Mouse (Mus musculus) hindbrain, postnatal 0 days (tissue): ENCODE results near the gene Prdm16. TPM values are rescaled to one million over a fixed set of nuclear protein-coding genes. Genes with fewer than 3 reads are reported as not detected.

Experiments
- ATAC-seq: fragments of 200-750 bp; cut with Nextera tagmentation; 2 replicates; pipeline ENCODE4 v1.8.0; 2017; ENCODE audit warnings: mild to moderate bottlenecking, moderate TSS enrichment, moderate library complexity
- DNase-seq: peaks from one replicate; pipeline ENCODE4 v3.0.0-alpha.2; 2015; ENCODE audit warnings: low spot score
- H3K27ac ChIP-seq: fragments of 300-500 bp; sonication (generic); 2 replicates; pipeline ENCODE4 v1.5.1; 2014; ENCODE audit warnings: mild to moderate bottlenecking
- H3K27me3 ChIP-seq: fragments of 300-500 bp; sonication (generic); 2 replicates; pipeline ENCODE4 v1.6.1; 2014; ENCODE audit warnings: low read length, mixed read lengths; ENCODE audit not compliant: insufficient read depth
- H3K36me3 ChIP-seq: fragments of 300-500 bp; sonication (generic); 2 replicates; pipeline ENCODE4 v1.6.1; 2014; ENCODE audit warnings: low read length, mixed read lengths; ENCODE audit not compliant: insufficient read depth
- H3K4me1 ChIP-seq: fragments of 300-500 bp; sonication (generic); 2 replicates; pipeline ENCODE4 v1.6.1; 2014; ENCODE audit warnings: antibody characterized with exemption, low read length, mixed read lengths; ENCODE audit not compliant: insufficient read depth
- H3K4me2 ChIP-seq: fragments of 300-500 bp; sonication (generic); 2 replicates; pipeline ENCODE4 v1.6.1; 2014; ENCODE audit warnings: low read depth, mild to moderate bottlenecking, low read length, moderate library complexity, mixed read lengths
- H3K4me3 ChIP-seq: fragments of 300-500 bp; sonication (generic); 2 replicates; pipeline ENCODE4 v1.5.1; 2014; ENCODE audit warnings: low read length
- H3K9ac ChIP-seq: fragments of 300-500 bp; sonication (generic); replicated peaks from 2 replicates; pipeline ENCODE4 v1.6.1; 2014; ENCODE audit warnings: mild to moderate bottlenecking, low read length, moderate library complexity, mixed read lengths
- H3K9me3 ChIP-seq: fragments of 300-500 bp; sonication (generic); 2 replicates; pipeline ENCODE4 v1.6.1; 2016; ENCODE audit warnings: low read length, mixed read lengths
- CTCF ChIP-seq: IDR thresholded peaks from 2 replicates; pipeline ENCODE4 v1.5.1; 2016; ENCODE audit warnings: antibody characterized with exemption, control low read depth, low read depth
- WGBS: fragments of 180-500 bp; shearing (Covaris S2); extraction: QIAGEN DNeasy Blood & Tissue Kit; methylation state at CpG from one replicate; pipeline ENCODE4 v1.1.7; 2014; 5-methylcytosine and 5-hydroxymethylcytosine counted together
- polyA plus RNA-seq: library from polyadenylated mRNA; unstranded; fragments of >200 nt; fragmentation: Nextera tagmentation; extraction: Ambion mirVana; gene quantifications from 2 replicates; pipeline ENCODE4 v1.2.1, GENCODE M21; 2015
- total RNA-seq: library from RNA; depleted of rRNA; stranded (reverse); fragments of >200 nt; gene quantifications from 2 replicates; pipeline ENCODE4 v1.2.3, GENCODE M21; 2014

Prdm16 gene
- total and polyA plus RNA-seq, 2 experiments from 2014 or later = 5.3 to 10.5 TPM

- DNase-seq (no peak), ATAC-seq (no peak)
- Histone ChIP-seq H3K9me3 (no peaks in the 10 kb centered on the region), H3K27me3 (peaks cover 6% of the 10 kb centered on the region; the same call in 1 of the 2 replicates), H3K4me2 (no peak overlapping the region), H3K36me3 (no peaks in the 10 kb centered on the region), H3K27ac (no peak overlapping the region; the same call in 1 of the 2 replicates), H3K4me1 (peaks cover 11% of the 10 kb centered on the region; the same call in 1 of the 2 replicates), H3K9ac (no peak overlapping the region), H3K4me3 (no peak overlapping the region)
- 36% methylated on average over 10 of the region's 10 CpGs for WGBS
- TF ChIP-seq CTCF = no peak
These were observed 96.0 kb downstream of the Prdm16 start for GRCm38 (mm10) chr4:154540671-154541070.

- WGBS = 68% methylated on average over 12 of the region's 12 CpGs
- no peak overlapping the region for H3K4me3 ChIP-seq
- no peaks in the 10 kb centered on the region for H3K36me3 ChIP-seq
- H3K4me1 ChIP-seq = peaks cover 11% of the 10 kb centered on the region; the same call in 1 of the 2 replicates
- H3K9ac ChIP-seq = no peak overlapping the region
- no peaks in the 10 kb centered on the region for H3K27me3 ChIP-seq
- no peak for ATAC-seq
- no peak overlapping the region for H3K4me2 ChIP-seq
- DNase-seq = no peak
- H3K27ac ChIP-seq = no peak overlapping the region
- no peaks in the 10 kb centered on the region for H3K9me3 ChIP-seq
- TF ChIP-seq CTCF = no peak
These were observed 97.0 kb downstream of the Prdm16 start for GRCm38 (mm10) chr4:154539703-154540102.

- 80% methylated on average over 4 of the region's 4 CpGs for WGBS
- no peak overlapping the region for H3K4me3 ChIP-seq
- H3K27ac ChIP-seq = no peak overlapping the region
- no peak for ATAC-seq
- H3K4me1 ChIP-seq = peaks cover 7% of the 10 kb centered on the region; the same call in 1 of the 2 replicates
- no peak overlapping the region for H3K9ac ChIP-seq
- no peak overlapping the region for H3K4me2 ChIP-seq
- no peak for TF ChIP-seq CTCF
- no peaks in the 10 kb centered on the region for H3K36me3 ChIP-seq
- H3K9me3 ChIP-seq = no peaks in the 10 kb centered on the region
- no peaks in the 10 kb centered on the region for H3K27me3 ChIP-seq
- no peak for DNase-seq
These were observed 97.9 kb downstream of the Prdm16 start for GRCm38 (mm10) chr4:154538727-154539126.

GRCm38 (mm10) chr4:154536110-154536509 lies 100.6 kb downstream of the Prdm16 start:
- ATAC-seq = peak; percentile 15; the same call in 1 of the 2 replicates
- no peaks in the 10 kb centered on the region for H3K4me1 ChIP-seq
- no peak overlapping the region for H3K4me2 ChIP-seq
- H3K9ac ChIP-seq = no peak overlapping the region
- no peaks in the 10 kb centered on the region for H3K36me3 ChIP-seq
- no peaks in the 10 kb centered on the region for H3K27me3 ChIP-seq
- H3K27ac ChIP-seq = no peak overlapping the region
- no peaks in the 10 kb centered on the region for H3K9me3 ChIP-seq
- no peak for TF ChIP-seq CTCF
- no peak for DNase-seq
- 55% methylated on average over 5 of the region's 5 CpGs for WGBS
- H3K4me3 ChIP-seq = no peak overlapping the region

DNA sequence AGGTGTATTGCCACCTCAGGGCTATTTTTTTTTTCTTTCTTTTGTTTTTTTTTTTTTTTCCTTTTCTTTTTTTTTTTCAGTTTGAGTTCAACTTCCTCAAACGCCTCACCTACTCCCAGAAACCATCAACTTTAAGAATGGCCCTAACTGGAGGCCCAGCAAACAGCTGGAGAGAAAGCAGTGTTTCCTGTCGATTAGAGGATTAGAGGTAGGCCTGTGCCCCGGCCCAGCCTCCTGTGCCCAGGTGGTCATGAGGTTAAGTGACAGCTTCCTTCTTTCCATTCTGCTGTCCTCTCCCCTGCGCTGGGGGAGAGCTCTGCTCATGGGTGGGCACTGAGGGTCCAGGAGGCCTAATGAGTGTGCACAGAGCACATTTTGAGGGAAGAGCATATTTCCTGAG lies 105.3 kb downstream of the Prdm16 start:
- Histone ChIP-seq H3K27ac (no peak overlapping the region), H3K4me2 (no peak overlapping the region), H3K9ac (no peak overlapping the region), H3K4me1 (no peaks in the 10 kb centered on the region), H3K4me3 (no peak overlapping the region), H3K27me3 (no peaks in the 10 kb centered on the region), H3K36me3 (no peaks in the 10 kb centered on the region), H3K9me3 (no peaks in the 10 kb centered on the region)
- DNase-seq (no peak), ATAC-seq (no peak)
- TF ChIP-seq CTCF = no peak
- WGBS = 67% methylated on average over 4 of the region's 4 CpGs

- H3K4me2 ChIP-seq = no peak overlapping the region
- H3K4me1 ChIP-seq = no peaks in the 10 kb centered on the region
- no peaks in the 10 kb centered on the region for H3K9me3 ChIP-seq
- no peak for ATAC-seq
- H3K9ac ChIP-seq = no peak overlapping the region
- 78% methylated on average over 7 of the region's 7 CpGs for WGBS
- H3K4me3 ChIP-seq = no peak overlapping the region
- no peaks in the 10 kb centered on the region for H3K36me3 ChIP-seq
- H3K27ac ChIP-seq = no peak overlapping the region
- H3K27me3 ChIP-seq = no peaks in the 10 kb centered on the region
- no peak for DNase-seq
- no peak for TF ChIP-seq CTCF
These were observed 106.3 kb downstream of the Prdm16 start for GRCm38 (mm10) chr4:154530336-154530735.

- no peaks in the 10 kb centered on the region for H3K36me3 ChIP-seq
- no peak overlapping the region for H3K27ac ChIP-seq
- no peaks in the 10 kb centered on the region for H3K27me3 ChIP-seq
- TF ChIP-seq CTCF = no peak
- H3K4me3 ChIP-seq = no peak overlapping the region
- no peak overlapping the region for H3K9ac ChIP-seq
- no peaks in the 10 kb centered on the region for H3K9me3 ChIP-seq
- no peak for DNase-seq
- no peak overlapping the region for H3K4me2 ChIP-seq
- ATAC-seq = no peak
- no peaks in the 10 kb centered on the region for H3K4me1 ChIP-seq
- WGBS = 52% methylated on average over 9 of the region's 9 CpGs
These were observed 109.2 kb downstream of the Prdm16 start for GRCm38 (mm10) chr4:154527506-154527905.
